Mouse (Mus musculus) embryonic stem cell, embryonic (primary cell): ENCODE results near the gene Cdh18.
"Not testable (repeated sequence)": the region's sequence is repeated elsewhere in the genome, so short reads cannot be mapped to it uniquely, and the experiment has no call there.

Experiments
- CTCF ChIA-PET, 4 experiments: fragments of 300-600 bp in 2 of 4; fragments of 350-600 bp in 2 of 4; sonication (Branson Sonifier 250); formaldehyde crosslinking; loops; one replicate each; lab custom pipeline; 2022; ENCODE audit warnings: inconsistent platforms in 2 of 4; lab: Charles Lee
- POLR2A ChIA-PET, 4 experiments: fragments of 300-600 bp in 2 of 4; fragments of 350-600 bp in 2 of 4; sonication (Branson Sonifier 250); formaldehyde crosslinking; loops; one replicate each; lab custom pipeline; 2022; ENCODE audit warnings: antibody characterized with exemption in 4 of 4, inconsistent platforms in 1 of 4; lab: Charles Lee

The Cdh18 gene

DNA sequence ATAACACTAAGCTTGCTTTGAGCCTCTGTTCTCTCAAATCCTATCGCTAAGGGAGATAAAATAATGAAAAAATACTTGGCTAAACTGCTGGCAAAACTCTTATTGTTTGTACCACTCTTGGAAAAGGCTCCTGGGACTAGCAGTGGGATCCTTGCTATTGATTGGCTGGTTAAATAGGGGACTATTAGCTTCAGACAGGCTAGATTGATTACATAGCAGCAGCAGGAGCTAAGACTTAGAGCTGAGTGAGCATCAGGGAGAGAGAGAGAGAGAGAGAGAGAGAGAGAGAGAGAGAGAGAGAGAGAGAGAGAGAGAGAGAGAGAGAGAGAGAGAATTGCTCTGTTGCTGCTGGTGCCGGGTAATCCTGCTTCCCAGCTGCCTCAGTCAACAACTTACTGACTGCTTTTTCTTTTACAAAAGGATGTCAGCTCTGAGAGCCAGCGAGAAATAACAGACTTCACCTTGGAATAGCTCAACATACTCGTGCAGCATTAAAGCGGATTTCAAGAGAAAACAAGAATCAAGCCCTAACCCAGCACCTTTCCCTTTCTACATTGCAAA lies at the start of gene Cdh18:
Gene Cdh18, plus strand, starts transcription at position 312 of the 561 bp plus-strand sequence.
- CTCF ChIA-PET = no interaction called here
- POLR2A ChIA-PET = interaction anchor here in 1 of 4 experiments (0.6 kb wide), 1 partner anchor 771 kb away, joined by 3 read pairs; no protein-coding TSS in a partner anchor

DNA sequence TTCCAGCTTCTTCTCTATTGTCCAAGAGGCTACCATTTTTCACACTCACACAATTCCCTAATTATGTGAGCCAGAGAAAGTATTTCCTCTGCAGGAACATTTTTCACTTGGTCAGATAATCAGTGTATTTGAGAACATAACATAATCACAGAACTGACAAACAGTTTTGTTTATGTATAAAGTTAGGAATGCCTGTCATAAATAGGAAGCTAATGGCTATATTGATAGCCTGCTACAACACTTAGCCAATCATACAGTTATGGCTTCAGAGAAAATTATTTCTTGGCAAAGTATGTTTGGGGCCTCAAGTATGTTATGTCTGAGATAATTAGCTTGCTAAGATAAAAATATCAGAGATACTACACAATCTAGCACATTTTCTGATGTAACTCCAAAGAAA lies 37.6 kb upstream of the Cdh18 start:
- CTCF ChIA-PET = no interaction called here
- POLR2A ChIA-PET = no interaction called here

DNA sequence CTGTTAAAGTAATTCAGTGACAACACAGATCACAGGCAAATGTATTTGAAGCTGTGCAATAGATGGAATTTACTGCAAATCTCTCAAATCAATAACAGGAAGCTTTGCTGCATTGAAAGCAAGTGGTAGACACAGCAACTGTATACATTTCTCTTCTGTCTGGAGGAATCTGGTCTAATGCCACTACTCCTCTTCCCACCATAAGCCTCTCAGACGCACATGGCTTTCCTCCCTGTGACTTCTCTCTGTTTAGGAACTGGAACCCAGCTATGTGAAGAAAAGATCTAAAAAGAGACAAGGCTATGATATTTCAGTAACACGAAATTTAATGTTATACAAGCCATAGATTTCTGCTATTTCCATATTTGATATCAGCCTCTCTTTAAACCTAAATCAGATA lies 13.0 kb upstream of the Cdh18 start:
- CTCF ChIA-PET = no interaction called here
- POLR2A ChIA-PET = no interaction called here

DNA sequence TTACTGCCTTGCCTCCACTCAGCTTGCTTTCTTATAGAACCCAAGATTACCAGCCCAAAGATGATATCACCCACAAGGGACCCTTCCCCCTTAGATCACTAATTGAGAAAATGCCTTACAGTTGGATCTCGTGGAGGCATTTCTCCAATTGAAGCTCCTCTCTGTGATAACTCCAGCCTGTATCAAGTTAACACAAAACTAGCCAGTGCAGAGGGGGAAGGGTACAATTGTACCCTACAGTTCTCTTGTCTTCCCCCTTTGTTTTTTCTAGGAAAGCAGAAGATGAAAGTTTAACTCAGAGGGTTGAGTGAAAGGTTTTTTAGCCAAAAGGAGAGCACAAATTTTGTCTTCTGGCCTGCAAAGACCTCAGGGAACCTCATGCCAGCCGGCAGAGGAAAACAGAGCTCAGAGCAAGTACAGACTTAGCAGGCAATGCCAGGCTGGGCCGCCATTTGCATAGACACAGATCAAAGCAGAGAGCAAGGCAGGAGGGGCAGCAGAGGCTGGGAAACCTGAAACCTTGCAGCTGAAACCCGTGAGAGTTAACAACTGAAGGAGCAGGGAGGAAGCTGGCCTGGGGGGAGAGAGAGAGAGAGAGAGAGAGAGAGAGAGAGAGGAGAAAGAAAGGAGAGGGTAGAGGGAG lies 29.3 kb downstream of the Cdh18 start:
- CTCF ChIA-PET = interaction anchor here in 1 of 4 experiments (0.6 kb wide), 1 partner anchor 103 kb away, joined by 5 read pairs; no protein-coding TSS in a partner anchor
- POLR2A ChIA-PET = interaction anchor here in 1 of 4 experiments (0.6 kb wide), 1 partner anchor 581 kb away, joined by 3 read pairs; no protein-coding TSS in a partner anchor

DNA sequence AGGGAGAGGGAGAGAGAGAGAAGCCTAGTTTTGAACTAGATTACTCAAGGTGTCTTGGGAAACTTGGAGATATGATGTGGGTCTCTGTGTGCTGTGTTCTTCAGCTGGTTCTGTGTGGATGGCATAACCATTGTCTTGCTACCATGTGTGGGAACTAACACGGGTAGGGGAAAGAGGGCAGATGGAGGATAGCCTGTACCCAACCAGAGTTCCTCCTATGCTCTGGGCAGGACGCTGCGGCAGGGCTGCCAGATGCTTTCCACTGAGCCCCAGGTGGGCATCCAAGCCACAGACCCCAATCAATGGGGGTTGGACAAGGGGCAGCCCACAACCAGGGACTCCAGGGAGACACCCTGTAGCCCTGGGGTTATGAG lies 29.8 kb downstream of the Cdh18 start:
- ChIA-PET CTCF (no interaction called here), POLR2A (interaction anchor here in 1 of 4 experiments (0.6 kb wide), 1 partner anchor 581 kb away, joined by 3 read pairs; no protein-coding TSS in a partner anchor)

DNA sequence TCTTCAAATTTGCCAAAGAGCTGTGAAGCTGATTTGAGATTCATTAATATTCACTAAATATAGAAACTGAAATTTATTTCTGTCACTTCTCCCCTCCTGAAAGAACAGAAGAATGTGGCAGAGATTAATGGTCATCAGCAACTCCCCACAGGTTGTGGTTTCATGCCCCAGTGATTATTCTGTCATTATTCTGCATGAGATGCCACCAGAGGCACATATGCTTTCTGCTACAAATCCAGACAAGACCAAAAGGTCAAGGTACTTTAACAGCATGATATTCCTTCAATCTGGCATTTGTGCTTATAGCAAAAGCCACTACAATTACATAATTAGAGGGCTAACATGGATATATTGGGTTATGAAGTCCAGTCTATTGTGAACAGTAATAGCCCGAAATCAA lies 35.8 kb downstream of the Cdh18 start:
- ChIA-PET POLR2A (no interaction called here), CTCF (no interaction called here)

DNA sequence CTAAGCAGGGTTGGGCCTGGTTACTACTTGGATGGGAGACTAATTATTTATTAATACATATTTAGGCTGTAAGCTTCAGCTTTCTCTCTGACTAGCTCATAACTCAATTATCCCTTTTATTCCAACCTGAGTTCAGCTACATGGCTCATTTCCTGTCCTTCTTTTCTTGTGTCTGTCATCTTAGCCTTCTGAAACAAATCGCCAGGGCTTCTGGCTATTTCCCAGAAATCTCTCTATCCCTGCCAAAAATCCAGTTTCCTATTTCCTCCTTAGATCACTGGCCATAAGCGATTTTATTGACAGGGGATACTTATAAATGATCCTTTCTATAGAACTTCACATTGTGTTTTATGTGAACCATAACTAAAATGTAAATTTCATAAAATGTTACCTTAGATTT lies 167.6 kb downstream of the Cdh18 start:
- CTCF ChIA-PET = no interaction called here
- POLR2A ChIA-PET = no interaction called here

DNA sequence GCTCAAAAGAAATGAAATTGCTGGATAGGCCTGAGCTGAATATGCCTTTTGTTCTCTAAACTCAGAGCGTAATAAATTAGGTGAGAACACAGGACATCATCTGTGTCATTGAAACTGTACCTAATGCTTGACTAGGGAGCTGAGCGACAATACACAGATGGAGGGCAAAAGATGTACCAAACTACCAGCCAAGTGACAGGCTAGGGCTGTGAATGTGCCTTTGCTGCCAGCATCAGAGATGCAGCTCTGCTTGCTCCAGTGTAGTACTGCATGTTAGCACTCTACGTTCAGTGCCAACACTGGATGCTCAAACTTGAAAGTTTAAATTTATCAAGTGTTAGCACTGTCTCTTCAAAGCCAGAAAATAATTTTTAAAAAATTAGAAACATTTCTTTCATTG lies 168.9 kb downstream of the Cdh18 start:
- ChIA-PET POLR2A (interaction anchor here in 1 of 4 experiments (0.5 kb wide), 1 partner anchor 1369 kb away, joined by 3 read pairs; no protein-coding TSS in a partner anchor), CTCF (no interaction called here)

DNA sequence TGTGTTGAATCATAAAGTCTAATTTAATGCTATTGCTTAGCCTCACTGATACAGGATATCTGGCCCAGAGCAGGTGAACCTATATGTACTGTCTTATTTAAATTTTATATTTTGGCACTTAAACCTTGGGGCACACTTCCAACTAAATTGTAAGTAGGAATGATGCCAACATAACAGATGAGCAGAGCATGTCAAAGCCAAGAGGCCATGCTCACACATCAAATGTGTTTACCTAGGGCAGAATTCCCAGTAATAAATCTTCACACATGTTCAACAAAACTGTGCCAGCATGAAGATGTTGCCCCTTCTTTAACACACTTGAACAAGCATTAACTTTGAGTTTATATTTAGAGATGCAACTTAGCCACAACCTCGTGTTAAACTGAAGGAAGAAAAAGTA lies 177.8 kb downstream of the Cdh18 start:
- ChIA-PET CTCF (no interaction called here), POLR2A (no interaction called here)

DNA sequence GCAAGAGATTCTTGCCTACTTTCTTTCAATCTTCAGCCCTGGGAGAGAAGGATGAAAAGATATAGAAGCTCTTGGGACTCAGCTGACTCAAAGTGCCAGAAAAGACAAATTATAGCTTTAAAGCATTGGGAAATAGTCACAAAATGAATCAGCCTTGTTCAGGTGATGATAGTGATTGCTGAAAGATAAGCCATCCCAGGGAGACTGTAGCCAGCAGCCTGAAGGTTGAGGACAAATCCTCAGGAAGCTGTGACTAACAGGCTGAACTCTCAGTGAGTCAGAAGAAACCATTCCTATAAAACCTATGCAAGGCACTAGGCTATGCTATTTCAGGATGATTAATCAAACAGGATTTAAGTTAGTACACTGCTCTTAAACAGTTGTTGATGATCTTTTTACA lies 184.2 kb downstream of the Cdh18 start:
- ChIA-PET CTCF (no interaction called here), POLR2A (no interaction called here)

DNA sequence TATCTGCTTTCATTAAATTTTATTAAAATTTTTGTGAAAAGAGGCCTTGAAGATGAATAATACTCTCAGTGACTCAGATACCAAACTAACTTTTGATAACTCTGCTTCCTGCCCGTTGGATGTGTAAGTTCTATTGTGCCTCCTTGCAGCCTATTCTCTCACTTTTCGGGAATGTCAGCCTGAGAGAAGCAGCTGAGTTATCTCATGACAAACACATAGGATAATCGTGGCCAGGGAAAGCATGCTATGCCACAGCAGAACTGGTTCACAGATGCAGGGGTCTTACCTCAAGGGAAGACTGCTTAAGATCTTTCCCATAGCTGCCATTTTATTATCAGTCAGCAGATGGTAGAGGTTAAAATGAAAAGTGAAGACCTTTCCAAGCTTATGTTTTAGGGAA lies 187.3 kb downstream of the Cdh18 start:
- ChIA-PET POLR2A (interaction anchor here in 1 of 4 experiments (0.6 kb wide), 1 partner anchor 284 kb away, joined by 3 read pairs; no protein-coding TSS in a partner anchor), CTCF (no interaction called here)

DNA sequence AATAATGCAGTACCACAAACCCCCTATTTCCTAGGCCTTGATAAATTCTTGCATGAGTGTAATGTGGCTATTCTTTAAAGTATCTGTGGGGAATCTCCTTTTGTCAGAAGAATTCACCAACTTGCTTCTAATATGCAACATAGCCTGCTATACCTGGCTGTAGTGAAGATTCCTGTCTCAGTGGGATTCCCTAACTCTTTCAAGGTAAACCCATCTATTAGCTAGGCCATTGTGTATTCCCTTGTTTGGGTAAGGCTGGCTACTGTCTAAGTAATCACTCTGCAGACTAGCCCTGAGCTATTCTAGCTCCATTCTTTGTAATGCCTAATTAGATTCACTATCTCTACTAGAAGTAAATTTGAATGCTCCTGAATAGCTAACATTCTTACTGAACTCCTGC lies 212.4 kb downstream of the Cdh18 start:
- CTCF ChIA-PET = not testable (repeated sequence)
- POLR2A ChIA-PET = interaction anchor here in 2 of 4 experiments (0.6 to 1.3 kb wide), 2 partner anchors 14 to 203 kb away, joined by 4 read pairs; no protein-coding TSS in a partner anchor

DNA sequence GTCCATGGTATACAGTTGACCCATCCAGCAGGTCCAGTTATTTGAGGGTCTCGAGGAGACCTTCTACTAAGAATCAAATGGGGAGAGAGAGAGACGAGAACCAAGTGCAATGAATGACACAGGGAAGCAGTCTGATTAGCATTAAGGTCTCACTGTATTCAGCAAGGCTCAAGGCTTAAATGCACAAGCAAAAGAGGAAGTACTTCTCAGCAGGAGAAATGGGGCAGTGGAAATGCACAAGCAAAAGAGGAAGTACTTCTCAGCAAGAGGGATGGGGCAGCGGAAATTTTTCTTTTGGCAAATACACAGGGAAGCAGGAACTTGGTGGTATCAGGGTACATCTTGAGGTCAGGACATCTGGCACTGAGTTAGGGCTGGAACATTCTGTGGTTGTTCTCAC lies 217.8 kb downstream of the Cdh18 start:
- POLR2A ChIA-PET, CTCF ChIA-PET: not testable (repeated sequence)

DNA sequence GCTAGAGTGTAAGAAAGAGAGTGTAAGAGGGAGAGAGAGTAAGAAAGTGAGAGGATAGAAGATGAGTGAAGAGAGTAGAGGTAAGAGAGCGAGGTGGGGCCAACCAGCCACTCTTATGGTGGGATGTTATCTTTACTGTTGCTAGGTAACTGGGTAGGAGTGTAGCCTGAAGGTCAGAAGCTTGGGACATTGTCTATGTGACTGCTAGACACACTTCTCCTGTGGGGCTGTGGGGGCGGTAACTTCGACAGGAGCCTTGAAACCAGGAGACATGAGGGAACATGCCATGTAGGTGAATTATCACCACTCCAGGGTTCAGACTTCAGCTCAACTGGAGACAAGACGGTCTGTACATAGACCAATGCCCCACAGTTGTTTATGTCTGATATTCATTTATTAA lies 227.5 kb downstream of the Cdh18 start:
- ChIA-PET CTCF (no interaction called here), POLR2A (no interaction called here)

DNA sequence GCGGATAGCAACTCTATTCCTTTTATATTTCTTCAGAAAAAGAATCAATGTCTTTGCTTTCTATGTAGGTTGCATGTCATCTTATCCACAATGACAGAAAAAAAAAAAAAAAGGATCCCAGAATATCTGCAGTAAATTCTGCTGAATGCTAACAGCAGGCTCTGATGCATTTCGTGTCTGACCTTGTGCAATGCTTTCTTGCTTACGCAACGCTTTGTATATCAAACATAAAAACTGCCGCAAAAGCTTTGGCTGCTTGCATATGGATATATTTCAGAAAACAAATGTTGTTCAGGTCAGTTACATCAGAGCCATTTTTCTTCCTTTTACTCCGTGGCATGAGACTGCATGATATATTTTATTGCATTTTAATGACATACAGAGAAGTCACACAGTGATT lies 240.9 kb downstream of the Cdh18 start:
- ChIA-PET CTCF (no interaction called here), POLR2A (no interaction called here)

DNA sequence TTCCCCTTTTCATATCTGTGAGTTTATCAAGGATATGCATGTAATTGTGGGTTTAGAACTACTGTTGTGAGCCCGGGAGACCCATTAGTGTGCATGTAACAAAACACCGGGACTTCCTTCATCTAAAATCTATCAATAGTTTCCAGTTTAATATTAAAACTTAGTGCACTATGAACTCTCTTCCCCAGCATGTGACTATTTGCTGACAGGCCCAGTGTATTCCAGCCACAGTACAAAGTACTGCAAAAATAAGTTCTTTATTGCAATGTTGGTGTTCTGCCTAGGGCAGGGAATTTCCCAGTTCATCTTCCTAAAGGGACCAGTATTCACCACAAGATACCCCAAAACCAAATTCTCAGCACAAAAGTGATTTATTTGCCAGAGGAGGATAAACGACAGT lies 243.0 kb downstream of the Cdh18 start:
- POLR2A ChIA-PET = interaction anchor here in 1 of 4 experiments (0.5 kb wide), 1 partner anchor 11 kb away, joined by 3 read pairs; no protein-coding TSS in a partner anchor

DNA sequence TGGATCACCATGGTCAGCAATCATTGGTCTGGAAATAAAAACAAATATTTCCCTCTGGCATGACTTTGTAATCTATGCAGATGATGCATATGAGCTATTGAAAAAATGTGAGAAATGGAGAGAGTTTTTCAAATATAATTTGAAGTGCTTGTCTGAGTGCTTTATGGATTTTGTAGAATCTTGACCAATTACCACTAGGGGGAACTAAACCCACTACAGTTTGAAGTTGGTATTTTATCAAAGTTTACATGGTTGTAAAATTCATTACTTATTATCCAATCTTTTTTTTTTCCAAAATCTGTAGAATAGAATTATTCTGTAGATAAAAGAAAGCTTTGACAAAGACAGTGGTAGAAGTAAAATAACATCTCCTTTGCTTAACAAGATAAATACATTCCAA lies 284.3 kb downstream of the Cdh18 start:
- POLR2A ChIA-PET = no interaction called here
- CTCF ChIA-PET = no interaction called here

More for the DNA sequence above, 243.0 kb downstream of the Cdh18 start:
- CTCF ChIA-PET = no interaction called here

DNA sequence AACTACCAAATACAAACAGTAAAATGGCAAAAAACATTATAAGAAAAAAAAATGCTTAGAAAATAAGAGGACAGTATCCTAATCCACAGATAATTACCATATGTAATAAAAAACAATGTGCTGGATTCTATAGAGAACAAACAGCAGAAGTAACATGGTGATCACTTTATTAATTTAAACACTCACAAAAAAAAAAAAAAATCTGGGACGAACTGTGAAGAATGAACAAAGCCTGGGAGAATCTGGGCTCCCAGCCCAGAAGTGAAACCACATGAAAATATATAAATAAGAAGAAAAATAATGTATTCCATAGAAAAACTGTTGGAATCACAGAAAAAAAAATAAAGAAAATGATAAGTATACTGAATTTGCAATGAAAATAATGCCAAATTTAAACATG lies 288.4 kb downstream of the Cdh18 start:
- CTCF ChIA-PET = no interaction called here
- POLR2A ChIA-PET = no interaction called here

DNA sequence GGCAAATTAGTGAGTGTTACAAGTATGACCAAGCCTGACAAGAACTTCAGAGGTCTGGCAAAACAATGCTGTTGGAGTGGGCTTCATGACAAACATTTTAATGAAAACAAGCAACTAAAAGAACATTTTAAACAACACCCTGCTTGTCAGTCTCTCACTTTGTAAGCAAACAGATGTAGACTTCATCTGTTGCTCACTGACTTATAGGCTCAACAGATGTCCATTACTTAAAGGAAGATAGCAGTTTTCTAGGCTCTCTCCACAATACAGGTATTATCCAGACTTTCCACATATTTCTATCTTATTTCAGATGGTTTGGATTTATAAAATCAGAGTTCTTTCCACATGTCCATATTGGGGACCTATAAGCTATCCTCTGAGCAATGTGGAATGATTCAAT lies 308.9 kb downstream of the Cdh18 start:
- CTCF ChIA-PET = no interaction called here
- POLR2A ChIA-PET = no interaction called here

DNA sequence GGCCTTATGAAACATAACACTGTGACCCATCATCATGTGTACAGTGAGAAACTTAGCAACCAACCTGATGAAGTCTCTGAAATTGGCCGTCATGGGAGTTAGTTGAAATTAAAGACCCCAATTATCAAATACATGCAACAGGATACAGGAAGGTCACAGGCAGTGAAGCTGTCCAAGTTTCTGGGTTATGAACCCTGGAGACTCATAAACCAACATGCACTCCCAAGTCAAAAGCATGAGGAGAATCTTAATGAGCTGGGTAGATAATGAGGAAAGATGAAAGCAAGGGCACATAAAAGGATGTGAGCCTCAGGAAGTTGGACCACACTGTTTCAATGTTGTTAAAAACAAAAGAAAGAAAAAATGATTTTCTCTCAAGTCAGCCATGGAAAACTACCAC lies 321.9 kb downstream of the Cdh18 start:
- POLR2A ChIA-PET = no interaction called here
- CTCF ChIA-PET = no interaction called here

DNA sequence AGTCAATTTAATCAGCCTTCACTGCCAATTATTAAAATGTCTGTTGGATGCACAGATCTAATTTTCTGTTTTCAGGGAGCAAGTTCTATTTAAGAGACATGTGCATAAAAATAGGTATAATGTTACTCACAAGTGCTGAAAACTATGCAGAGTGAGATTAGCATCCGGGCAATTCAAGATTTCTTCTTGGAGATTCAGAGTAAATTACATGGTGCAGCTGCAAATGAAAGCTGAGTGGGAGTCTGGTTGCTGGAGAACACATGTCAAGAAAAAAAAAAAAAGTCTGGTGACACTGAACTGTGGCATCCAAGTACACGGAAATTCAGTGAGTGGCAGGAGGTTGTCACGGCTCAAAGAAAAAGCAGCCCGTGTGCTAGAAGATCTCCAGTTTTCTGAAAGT lies 348.9 kb downstream of the Cdh18 start:
- CTCF ChIA-PET = no interaction called here
- POLR2A ChIA-PET = interaction anchor here in 1 of 4 experiments (0.7 kb wide), 1 partner anchor 585 kb away, joined by 3 read pairs; no protein-coding TSS in a partner anchor
